Mouse (Mus musculus) layer of hippocampus, adult 11-12 months (tissue): Measurements from ENCODE around the gene Clasp1.
A peak's percentile ranks its signal among the peaks of the same experiment; 100 is the strongest.
"Not testable (repeated sequence)": the region's sequence is repeated elsewhere in the genome, so short reads cannot be mapped to it uniquely, and the experiment has no call there.

ENCODE experiments used
- DNase-seq: peaks from one replicate; pipeline ENCODE4 v3.0.0; 2022; ENCODE audit warnings: low spot score

Clasp1 gene

DNA sequence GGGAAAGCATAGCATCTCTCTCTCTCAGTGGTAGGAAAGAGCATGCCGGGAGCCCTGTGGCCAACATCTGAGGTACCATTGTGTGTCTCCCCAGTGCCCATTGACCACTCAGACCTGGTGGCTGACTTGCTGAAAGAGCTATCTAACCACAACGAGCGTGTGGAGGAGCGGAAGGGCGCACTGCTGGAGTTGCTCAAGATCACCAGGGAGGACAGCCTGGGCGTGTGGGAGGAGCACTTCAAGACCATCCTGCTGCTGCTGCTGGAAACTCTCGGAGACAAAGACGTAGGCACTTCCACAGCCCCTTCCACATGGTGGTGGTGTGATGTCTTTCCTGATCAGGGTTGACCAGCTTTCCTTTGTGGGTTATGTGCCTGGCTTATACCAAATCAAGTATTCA lies 192.3 kb downstream of the Clasp1 start:
- DNase-seq, result no peak

DNA sequence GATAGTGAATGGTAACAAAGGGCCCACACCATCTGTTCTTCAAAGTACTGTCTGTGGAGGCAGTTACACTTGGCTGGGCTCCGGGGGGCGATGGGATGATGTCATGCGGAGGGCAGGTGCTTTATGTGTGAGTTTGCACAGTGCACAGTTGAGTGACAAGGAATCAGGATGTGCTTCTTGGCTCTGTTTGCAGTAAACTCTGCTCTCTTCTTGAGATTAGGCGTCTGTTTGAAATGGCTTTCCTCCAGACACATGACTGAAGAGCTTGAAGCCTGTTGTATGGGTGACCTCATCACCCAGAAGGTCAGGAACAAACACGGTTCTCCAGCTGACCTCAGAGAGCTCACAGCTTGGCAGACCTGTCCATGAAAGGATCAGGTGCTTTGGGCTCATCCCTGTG lies 200.9 kb downstream of the Clasp1 start:
- no peak for DNase-seq

DNA sequence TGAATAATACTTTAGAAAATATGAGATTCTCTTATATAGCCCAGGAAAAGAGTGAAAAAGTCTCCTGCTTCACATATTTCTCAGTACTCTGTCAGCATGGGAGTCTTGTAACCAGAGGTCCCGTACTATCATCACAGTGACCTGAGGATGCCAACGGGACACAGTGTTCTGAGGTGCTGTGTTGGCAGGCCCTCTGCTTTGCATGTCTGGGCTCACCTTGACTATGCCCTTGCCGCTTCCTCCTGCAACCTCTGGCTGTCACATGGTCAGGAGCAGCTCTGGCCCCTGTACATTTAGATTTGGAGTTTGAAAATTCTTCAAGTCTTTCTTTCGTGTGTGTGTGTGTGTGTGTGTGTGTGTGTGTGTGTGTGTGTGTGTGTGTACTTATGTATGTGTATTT lies 204.1 kb downstream of the Clasp1 start:
- no peak for DNase-seq

DNA sequence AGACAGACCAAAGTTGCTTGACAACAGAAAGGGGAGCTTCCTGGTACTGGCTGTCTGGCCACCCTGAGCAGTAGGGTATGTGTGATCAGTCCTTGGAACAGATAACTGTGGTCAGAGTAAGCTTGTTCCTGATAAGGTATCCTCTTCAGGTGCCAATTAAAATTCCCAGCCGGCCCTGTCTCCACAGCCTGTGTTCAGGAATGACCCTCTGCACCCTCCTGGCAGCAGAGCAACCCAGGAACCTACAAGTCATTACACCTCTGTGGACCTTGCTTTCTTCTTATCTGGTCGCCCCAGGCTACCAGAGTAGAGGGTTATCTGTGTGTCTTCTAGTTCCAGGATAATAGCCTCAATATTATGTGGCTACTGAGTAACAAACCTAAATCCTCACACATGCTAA lies 206.5 kb downstream of the Clasp1 start:
- DNase-seq, result no peak

DNA sequence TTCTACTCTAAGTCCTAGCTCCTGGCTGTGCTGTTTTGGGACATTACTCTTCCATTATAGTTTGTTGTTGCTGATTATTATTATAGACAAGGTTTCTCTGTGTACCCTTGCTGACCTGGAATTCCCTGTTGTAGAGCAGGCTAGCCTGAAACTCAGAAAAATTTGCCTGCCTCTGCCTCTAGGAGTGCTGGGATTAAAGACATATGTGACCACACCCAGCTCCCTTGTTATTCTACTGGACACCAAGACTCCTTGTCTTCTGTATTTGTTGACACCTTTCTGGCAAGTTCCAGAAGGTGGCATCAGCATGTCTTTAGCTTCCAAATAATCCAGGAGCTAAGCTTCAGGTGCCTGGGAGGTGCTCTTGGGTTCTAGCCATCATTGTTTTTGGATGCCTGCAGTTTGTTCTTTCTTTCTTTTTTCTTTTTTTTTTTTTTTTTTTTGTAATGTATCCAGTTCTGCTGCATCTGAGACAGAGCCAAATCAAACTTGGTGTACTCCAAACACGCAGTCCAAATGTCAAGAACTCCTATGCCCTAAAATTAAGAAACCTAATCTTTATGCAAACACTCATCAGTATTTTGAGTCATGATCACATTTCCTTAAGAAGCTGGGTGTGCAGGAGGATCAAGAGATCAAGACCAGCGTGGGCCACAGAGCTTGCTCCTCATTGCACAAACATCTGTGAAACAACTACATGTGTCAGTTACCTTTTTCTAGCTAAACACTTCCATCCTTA lies 208.8 kb downstream of the Clasp1 start:
- no peak for DNase-seq

DNA sequence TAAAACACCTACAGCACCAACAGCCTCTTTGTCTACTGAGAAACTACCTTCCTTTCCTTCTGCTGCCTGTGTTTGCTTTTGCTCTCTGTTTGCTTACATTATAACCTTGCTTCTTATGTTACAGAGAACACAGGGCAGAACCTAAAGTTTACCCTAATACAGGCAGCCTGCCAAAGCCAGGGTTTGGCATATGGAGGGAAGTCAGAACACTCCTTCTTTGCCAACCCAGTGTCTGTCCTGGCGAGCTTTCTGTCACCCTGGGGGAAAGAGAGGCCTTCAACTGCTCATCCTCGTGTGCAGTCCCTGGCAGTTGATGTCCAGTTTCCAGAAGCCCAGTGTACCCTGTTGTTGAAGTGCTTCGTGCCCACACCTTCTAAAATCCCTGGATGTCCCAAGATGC lies 209.5 kb downstream of the Clasp1 start:
- no peak for DNase-seq

DNA sequence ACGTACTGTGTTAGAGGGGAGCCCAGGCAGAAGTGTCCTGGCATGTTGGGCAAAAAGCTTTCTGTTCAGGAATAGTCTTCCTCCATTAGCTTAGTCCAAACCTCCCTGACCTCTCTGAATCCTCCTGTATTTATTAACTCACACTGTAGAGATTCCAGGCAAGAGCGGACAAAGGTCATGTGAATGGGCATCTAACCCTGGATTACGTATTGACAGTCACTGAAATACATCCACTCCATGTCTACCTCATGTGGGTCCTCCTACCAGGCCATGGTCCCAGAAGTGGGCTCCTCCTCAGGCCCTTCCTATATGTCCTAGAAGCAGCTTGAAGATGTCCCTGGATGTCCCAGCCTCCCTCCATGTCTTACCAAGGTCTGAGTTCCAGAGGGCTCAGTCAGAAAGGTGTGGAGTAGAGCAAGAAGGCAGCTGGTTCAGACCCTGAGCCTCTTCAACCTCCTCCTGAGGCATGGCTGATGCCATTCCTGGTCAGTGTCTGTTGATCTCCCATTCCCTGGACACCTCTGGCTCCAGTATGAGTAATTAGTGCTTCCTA lies 224.8 kb downstream of the Clasp1 start:
- DNase-seq, result no peak

DNA sequence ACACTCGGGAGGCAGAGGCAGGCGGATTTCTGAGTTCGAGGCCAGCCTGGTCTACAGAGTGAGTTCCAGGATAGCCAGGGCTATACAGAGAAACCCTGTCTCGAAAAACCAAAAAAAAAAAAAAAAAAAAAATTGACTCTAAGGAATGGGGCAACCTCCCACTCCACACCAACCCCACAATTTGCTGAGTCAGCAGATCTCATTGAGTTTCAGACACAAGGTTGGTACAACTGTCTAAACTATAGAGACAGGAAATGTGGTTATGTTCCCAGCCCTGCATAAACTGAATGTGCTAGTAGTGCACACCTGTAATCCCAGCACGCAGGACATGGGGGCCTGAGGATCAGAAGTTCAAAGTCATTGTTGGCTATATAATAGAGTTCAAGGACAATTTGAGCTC lies 232.2 kb downstream of the Clasp1 start:
- DNase-seq, result not testable (repeated sequence)

DNA sequence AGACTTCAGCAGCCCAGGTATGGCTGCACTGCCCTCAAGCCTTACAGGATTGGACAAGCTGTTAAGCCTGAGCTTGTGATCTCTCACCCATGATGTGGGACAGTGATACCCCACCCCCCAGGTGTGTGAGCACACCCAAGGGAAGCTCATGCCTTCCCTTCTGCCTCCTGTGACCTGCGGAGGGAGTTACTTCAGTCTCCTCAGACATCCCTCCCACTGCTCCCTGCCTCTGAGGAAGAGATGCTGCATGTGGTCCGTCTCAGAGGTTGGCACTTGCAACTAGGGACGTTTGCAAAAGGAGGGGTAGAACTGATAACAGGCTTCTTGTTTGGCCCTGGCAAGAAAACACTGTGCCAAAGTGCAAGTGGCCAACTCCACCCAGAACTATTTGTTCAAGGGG lies 234.0 kb downstream of the Clasp1 start:
- no peak for DNase-seq

DNA sequence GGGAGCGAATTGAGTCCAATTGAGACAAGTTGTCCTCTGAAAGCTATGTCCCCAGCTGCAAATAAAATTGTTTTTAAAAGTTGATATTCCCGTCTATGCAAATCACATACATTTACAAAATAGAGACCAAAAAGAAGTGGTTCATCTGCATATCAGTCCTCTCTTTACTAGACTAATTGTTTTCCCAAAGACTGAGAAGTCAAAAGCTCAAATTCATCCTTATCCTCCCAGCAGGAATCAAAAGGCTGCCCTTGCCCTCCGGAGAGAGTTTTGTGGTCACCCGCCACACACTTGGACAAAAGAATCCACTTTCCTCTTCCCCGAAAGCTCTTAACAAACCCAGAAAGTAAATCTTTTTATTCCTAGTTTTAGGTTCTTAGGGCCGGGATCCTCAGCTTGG lies 236.6 kb downstream of the Clasp1 start:
- DNase-seq, result no peak

DNA sequence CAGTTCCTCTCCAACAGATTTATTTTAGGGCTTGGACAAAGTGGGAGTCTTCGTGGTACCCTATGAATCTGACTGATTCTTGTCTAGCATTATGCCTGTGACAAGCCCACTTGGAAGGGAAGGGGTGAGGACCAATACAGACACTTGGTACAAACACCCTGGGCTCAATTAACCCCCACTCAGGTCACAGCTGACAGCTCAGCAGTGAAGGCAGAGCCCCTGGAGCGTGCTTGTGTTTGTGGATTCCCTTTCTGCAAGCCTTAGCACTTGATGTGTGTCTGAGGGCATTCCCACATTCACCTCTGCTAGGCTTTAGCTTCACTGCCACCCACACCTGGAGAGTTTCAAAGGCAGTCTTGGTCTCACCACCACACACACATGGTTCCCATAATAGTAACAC lies 237.1 kb downstream of the Clasp1 start:
- DNase-seq, result no peak

DNA sequence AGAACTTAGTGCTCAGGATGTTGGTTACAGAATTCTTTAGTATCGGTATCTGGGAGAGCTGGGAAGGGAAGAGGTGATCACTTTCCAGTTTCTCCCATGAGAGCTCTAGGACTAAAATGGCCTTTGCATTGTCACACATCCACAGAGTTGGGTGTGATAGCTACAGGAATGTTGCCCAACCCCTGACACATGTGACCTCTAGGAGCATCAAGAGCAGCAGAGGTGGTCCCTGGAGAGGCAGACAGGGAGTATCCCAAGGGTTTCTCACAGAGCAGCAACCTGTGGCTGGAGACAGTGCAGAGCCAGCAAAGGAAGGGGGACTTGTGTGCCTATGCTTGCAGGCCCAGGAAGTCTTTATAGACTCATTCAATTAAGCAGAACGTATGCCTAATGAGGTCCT lies 237.6 kb downstream of the Clasp1 start:
- no peak for DNase-seq

DNA sequence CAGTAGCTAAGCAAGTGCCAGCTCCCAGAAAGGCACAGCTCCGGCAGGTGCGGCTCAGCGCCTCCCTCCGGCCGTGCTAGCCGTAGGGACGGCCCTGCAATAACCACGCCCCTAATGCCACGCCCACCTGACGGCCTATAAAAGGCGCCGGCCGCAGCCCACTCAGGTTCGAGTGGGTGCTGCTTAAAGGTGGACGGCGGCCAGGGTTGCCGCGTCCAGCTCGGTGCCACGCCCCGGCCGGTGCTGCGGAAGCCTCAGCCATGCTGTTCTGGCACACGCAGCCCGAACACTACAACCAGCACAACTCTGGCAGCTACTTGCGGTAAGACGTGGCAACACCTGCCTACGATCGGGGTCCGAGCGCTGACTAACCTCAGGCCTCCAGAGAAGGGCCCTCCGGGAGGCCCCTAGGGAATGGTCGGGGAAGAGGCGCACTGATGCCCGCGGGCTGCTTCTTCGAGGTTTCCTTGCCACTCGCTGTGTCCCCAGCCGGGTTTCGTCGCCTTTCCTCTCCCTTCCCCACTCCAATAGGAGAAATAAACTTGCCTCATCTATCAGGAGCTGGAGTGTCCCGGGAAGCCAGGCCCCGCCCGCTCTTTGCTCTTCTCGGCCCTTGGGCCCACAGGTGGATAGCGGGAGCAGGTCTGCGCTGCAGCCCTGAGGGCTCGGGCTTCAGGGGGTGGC lies 239.1 kb downstream of the Clasp1 start, which contains the start of gene Tfcp2l1:
TSS of gene Tfcp2l1 (plus strand) at position 165 of the 684 bp plus-strand sequence.
- peak; percentile 18 for DNase-seq

DNA sequence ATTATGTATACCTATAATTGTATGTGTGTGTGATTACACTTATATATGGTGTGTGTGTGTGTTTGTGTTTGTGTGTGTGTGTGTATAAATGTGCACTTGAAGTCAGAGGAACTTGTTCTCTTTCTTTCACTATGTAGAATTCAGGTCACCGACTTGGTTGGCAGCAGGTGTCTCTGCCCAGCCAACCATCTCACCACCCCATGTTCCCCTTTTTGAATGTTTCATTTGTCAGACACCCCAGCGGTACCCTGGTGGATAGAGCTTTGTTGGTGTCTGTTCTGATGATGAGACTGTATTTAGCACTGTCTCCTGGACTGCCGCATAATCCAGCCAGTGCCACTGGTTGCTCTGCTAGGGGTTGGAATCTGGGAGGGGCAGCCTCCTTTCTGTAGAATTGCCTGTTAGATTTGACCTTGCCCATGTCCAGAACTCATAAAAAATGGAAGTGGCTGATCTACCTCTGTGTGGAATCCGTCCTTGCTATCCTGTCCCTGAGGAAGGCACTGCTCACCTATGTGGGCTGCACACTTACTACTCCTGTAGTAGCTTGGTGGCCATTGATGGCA lies 244.6 kb downstream of the Clasp1 start:
- DNase-seq, result no peak

DNA sequence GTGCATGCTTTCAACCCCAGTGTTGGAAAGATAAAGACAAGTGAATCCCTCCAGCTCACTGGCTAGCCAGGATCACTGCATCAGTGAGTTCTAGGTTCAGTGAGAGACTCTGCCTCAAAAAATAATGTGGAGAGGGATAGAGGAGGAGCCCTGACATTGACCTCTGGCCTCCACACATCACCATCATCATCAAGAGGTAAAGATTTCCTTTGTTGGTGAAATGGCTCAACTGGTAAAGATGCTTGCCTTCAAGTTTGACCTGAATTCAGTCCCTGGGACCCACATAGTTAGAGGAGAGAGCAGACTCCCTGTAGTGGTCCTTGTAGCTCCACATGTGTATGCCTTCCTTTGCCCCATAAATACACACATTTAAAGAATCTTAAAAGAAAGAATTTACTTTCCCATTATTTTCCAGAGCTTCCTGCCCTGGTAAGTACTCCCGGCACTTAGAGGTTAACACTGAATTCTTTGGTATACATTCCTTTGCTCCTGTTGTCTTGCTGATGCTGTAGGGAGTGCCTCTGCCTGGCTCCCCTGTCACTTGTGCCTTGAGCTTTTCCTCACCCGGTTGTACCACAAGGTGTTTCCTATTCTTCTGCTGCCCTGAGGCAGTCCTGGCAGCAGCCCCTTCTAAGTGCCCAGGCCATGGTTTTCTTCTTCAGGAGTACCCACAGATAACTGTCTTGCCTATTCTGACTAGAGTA lies 253.6 kb downstream of the Clasp1 start:
- no peak for DNase-seq

DNA sequence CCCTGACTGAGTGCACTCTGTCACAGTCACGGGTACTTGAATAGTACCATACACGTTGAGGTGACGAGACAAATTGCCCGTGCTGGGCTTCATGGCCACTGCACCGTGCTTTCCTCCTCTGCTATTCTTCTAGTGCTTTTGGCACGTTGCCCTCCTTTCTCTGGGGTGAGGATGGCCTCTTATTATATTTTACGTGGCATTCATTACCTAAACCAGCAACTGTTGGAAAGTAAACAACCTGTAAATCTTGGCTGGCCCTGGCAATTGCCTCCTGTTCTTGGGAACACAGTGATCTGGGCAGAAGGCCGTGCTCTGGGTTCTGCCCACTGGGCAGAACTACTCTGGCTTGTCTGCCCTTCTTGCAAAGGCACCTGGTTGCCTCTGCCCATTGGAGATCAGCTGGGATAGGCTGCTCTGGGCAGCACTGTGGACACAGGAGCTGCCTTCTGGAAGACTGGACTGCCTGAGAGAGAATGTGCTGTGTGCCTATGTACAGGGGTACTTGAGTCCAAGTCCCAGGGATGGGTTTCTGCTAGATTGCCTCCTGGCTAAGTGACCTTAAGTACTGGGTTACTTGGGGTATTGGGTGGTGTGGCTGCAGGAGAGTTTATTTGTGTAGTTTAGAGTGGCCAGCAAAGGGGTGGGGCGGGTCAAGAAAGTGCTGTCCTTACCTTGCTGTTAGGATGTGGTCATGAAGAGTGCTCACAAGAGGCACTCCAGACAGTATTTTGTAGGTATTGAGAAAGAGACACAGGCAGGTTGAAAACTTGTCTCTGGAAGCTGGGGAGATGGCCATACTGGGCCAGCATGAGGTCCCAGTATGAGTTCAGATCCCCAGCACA lies 254.5 kb downstream of the Clasp1 start:
- DNase-seq, result no peak

DNA sequence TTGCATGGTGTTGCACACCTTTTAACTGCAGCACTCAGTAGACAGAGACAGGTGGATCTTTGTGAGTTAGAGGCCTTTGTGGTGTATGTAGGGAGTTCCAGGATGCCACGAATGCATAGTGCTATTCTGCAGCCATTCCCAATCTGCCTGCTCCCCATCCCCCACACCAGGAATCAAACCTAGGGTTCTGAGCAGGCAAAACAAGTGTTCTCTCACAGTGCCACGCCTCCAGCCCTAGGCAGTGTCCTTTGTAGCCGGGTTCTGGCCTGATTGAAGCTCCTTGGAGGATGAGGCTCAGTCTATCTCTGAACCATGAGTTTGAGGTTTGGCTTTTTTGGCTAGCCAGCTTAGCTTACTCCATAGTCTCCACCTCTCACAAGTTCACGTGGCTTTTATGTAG lies 256.8 kb downstream of the Clasp1 start:
- no peak for DNase-seq

DNA sequence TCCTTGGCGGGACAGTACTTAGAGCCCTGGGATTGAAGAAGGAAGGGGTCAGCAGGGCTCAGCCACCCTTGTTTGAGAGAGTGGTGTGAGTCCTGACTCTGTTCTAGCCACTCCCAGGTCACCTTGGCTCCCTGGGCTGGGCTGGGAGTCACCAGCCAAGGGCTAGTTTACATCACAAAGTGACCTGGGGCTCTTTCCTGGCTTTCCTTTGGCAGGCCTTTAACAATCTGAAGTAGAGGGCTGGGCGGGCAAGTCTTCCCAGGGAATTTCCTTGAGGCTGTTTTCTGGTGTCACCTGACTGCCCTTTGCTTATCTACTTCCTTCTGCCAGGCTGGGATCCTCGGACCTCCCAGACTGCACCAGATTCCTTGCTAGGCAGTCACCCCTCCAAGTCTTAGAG lies 259.2 kb downstream of the Clasp1 start:
- DNase-seq, result no peak

DNA sequence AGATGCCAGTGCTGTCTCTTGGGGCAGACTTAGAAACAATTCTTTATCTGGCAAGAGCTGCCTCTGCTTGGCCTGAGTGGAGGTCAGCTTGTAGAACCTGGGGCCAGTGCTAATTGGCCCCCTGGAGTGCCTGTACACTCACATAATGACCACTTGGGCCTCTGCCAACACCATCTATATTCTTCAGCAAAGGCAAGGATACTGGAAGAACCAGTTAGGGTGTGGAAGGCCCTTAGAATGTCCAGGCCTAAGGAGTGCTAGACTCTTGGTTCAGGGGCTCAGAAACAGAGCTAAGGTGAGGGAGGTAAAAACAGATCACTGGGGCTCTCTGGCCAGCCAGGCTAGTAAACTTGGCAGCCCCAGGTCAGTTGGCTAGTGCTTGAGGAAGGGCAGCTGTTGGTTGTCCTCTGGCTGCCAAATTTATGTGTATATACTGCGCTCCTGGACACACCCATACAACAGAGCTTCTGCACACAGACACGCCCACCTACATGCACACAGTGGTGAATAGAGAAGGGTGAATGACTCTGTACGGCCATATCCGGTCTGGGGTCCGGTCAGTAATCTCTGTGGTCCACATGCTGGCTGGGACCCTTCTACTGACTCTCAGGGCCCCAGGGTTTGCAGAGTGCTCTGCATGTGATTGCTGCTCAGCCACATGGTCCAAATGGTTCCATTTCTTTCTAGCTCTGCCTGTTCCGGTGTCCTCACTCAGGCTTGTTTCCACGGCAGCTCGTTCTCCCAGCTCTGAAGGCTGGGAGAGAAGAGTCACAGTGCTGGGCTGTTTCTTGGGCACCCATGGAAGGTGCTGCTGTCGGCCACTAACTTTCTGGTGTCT lies 261.3 kb downstream of the Clasp1 start:
- no peak for DNase-seq

DNA sequence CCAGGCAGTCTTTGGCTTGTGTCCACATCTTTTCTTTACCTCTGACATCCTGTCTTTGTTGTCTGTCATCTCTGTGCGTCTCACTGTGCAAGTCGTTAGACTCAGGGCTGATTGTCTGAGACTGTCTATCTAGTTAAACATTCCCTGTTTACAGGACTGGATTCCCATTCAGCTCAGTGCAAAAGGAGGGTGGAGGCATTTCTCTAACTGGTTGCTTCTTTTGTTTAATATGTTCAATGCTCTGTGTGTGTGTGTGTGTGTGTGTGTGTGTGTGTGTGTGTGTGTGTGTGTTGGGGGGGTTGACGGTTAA lies 261.9 kb downstream of the Clasp1 start:
- no peak for DNase-seq

DNA sequence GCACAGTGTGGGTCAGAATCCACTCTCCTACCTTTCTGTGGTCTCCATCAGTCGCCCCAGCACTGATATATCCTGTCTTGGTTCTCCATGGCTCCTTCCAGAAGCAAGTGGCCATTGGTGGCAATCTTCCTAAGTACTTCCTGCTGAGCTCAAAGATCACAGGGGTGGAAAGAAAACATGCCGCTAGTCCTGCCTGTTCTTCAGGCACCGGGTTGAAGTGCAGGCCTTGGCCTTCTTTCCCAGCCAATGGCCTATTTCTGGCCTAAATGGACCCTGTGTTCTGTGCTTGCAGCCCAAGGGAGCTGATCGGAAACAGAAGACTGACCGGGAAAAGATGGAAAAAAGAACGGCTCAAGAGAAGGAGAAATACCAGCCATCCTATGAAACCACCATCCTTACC lies 269.9 kb downstream of the Clasp1 start:
- DNase-seq, result no peak
